Mouse (Mus musculus): ENCODE results near the gene Plch1. TPM values are rescaled to one million over a fixed set of nuclear protein-coding genes. Genes with fewer than 3 reads are reported as not detected.

The Plch1 gene
- not detected in 2 replicates for polyA plus RNA-seq (2011; ENCODE audit: insufficient read depth, insufficient read length, low replicate concordance, missing spikeins)

GRCm38 (mm10) chr3:63899309-63899695 is at the start of gene Plch1:
Plch1 (minus strand) TSS chr3:63899472.
- Histone ChIP-seq H3K4me3 (replicated peaks; ENCODE audit: control insufficient read depth, low read depth, low read length) (no peak within 1 kb of the TSS), H3K4me1 (ENCODE audit: control insufficient read depth, insufficient read depth, low read length) (no peaks in the 10 kb centered on the region), H3K27ac (ENCODE audit: control insufficient read depth, insufficient read depth, low read depth, low read length, poor library complexity) (no peak within 1 kb of the TSS)
- 0% methylated on average over 12 of the region's 12 CpGs for WGBS
- TF ChIP-seq POLR2A (IDR thresholded peaks at IDR 0.05; ENCODE audit: borderline replicate concordance, control insufficient read depth, low read depth, low read length) (no peak), CTCF (IDR thresholded peaks at IDR 0.05; ENCODE audit: control insufficient read depth, insufficient read depth, low read length) (no peak)

DNA sequence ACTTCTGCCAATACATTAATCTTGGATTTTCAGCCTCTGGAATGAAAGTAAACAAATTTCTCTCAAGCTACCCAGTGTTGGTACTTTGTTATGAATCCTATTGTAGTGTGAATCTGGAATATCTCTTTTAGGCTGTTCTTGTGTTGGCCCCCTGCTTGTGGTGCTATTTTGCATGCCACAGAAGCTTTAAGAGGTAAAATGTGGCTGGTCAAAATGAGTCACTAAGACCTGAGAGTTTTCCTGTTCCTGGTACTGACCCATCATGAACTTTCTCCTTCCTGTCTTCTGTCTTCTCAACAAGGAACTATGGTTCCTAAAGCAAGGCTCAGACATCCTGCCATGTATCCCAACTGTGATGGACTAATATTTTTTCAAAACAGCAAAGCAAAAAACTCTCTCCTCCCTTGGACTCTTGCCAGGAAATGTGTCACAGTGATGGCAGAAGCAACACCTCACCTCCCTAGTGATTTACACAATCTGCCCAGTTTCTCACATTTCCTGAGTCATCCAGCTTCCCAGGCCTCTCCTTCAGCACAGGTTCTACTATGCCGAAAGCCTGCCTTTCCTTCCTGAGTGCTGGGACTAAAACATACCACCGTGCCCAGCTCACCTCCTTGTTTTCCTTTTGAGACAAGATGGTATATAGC is 42.1 kb upstream of the Plch1 start:
- Histone ChIP-seq H3K4me1 (ENCODE audit: control insufficient read depth, insufficient read depth, low read length) (no peaks in the 10 kb centered on the region), H3K27ac (ENCODE audit: control insufficient read depth, insufficient read depth, low read depth, low read length, poor library complexity) (no peak overlapping the region), H3K4me3 (replicated peaks; ENCODE audit: control insufficient read depth, low read depth, low read length) (no peak overlapping the region)
- 64% methylated on average over 2 of the region's 2 CpGs for WGBS
- no peak for TF ChIP-seq CTCF (IDR thresholded peaks at IDR 0.05; ENCODE audit: control insufficient read depth, insufficient read depth, low read length)
- no peak for TF ChIP-seq POLR2A (IDR thresholded peaks at IDR 0.05; ENCODE audit: borderline replicate concordance, control insufficient read depth, low read depth, low read length)

DNA sequence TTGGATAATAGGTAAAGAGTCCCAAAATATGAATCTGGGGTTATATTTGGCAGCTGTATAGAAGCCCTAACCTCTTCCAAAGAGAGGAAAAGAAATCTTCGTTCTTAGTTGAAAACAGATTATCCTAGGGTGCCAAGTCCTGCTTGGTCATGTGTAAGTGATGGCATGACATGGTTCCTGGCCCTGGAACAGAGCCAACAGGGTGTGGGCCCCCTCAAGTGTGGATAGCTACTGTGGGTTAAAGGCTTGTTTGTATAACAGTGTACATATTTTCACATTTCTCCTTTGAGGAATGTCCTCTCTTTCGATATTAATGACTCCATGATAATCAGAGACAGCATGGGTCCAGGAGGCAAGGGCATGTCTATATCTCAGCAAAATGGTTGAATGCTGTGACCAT is 39.7 kb upstream of the Plch1 start:
- no peak overlapping the region for H3K27ac ChIP-seq (ENCODE audit: control insufficient read depth, insufficient read depth, low read depth, low read length, poor library complexity)
- no peaks in the 10 kb centered on the region for H3K4me1 ChIP-seq (ENCODE audit: control insufficient read depth, insufficient read depth, low read length)
- H3K4me3 ChIP-seq (replicated peaks; ENCODE audit: control insufficient read depth, low read depth, low read length): no peak overlapping the region
- 90% methylated on average over 2 of the region's 2 CpGs for WGBS
- TF ChIP-seq POLR2A (IDR thresholded peaks at IDR 0.05; ENCODE audit: borderline replicate concordance, control insufficient read depth, low read depth, low read length) (no peak), CTCF (IDR thresholded peaks at IDR 0.05; ENCODE audit: control insufficient read depth, insufficient read depth, low read length) (no peak)

- Histone ChIP-seq H3K4me3 (replicated peaks; ENCODE audit: control insufficient read depth, low read depth, low read length) (peak within 1 kb of the TSS; percentile 71), H3K27ac (ENCODE audit: control insufficient read depth, insufficient read depth, low read depth, low read length, poor library complexity) (peak within 1 kb of the TSS; percentile 53), H3K4me1 (ENCODE audit: control insufficient read depth, insufficient read depth, low read length) (no peaks in the 10 kb centered on the region)
- 5% methylated on average over 48 of the region's 48 CpGs for WGBS
- TF ChIP-seq CTCF (IDR thresholded peaks at IDR 0.05; ENCODE audit: control insufficient read depth, insufficient read depth, low read length) (peak; percentile 68), POLR2A (IDR thresholded peaks at IDR 0.05; ENCODE audit: borderline replicate concordance, control insufficient read depth, low read depth, low read length) (peak; percentile 59; the same call in 1 of the 2 replicates)
Observed at GRCm38 (mm10) chr3:63928878-63929859, 29.9 kb upstream of the Plch1 start, which contains the start of gene E130311K13Rik. E130311K13Rik (minus strand) TSS chr3:63929472.

DNA sequence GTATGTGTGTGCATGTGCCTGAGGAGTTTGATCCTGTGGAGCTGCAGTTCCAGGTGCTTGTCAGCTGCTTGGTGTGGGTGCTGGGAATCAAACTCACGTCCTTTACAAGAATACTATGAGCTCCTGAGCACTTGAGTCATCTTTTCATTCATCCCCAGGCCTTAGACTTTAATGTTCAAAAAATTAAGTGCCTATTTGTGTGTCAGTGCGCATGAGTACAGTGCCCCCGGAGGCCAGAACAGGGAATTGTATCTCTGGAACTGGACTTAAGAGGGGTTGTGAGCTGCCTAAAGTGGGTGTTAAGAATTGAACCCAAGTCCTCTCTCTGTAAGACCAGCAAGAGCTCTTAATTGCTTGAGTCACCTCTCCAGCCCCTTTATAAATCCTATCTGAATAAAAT is 20.4 kb upstream of the Plch1 start:
- 61% methylated on average over 3 of the region's 3 CpGs for WGBS
- Histone ChIP-seq H3K4me3 (replicated peaks; ENCODE audit: control insufficient read depth, low read depth, low read length) (no peak overlapping the region), H3K27ac (ENCODE audit: control insufficient read depth, insufficient read depth, low read depth, low read length, poor library complexity) (no peak overlapping the region), H3K4me1 (ENCODE audit: control insufficient read depth, insufficient read depth, low read length) (no peaks in the 10 kb centered on the region)
- no peak for TF ChIP-seq POLR2A (IDR thresholded peaks at IDR 0.05; ENCODE audit: borderline replicate concordance, control insufficient read depth, low read depth, low read length)
- TF ChIP-seq CTCF (IDR thresholded peaks at IDR 0.05; ENCODE audit: control insufficient read depth, insufficient read depth, low read length): peak; percentile 50

DNA sequence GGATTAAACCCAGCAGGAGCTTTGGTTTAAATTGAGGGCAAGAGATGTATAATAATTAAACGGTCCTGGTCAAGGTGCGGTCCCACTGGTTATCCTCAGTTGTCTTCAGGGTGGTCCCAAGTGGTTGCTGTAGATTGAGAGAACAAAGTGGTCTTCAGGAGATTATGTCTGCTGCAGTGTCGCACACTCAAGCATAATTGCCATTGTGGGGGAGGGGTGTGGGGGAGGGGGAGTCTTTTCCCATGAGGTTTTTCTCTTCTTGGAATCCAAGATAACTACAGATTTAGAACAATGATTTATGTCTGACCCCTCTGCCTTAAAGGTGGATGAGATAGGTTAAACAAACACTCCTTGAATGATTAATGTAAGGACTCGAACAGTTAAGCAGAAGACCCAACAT is 11.0 kb upstream of the Plch1 start:
- Histone ChIP-seq H3K4me1 (ENCODE audit: control insufficient read depth, insufficient read depth, low read length) (no peaks in the 10 kb centered on the region), H3K27ac (ENCODE audit: control insufficient read depth, insufficient read depth, low read depth, low read length, poor library complexity) (no peak overlapping the region), H3K4me3 (replicated peaks; ENCODE audit: control insufficient read depth, low read depth, low read length) (no peak overlapping the region)
- TF ChIP-seq CTCF (IDR thresholded peaks at IDR 0.05; ENCODE audit: control insufficient read depth, insufficient read depth, low read length): no peak
- TF ChIP-seq POLR2A (IDR thresholded peaks at IDR 0.05; ENCODE audit: borderline replicate concordance, control insufficient read depth, low read depth, low read length): no peak
- 89% methylated on average over 4 of the region's 4 CpGs for WGBS

DNA sequence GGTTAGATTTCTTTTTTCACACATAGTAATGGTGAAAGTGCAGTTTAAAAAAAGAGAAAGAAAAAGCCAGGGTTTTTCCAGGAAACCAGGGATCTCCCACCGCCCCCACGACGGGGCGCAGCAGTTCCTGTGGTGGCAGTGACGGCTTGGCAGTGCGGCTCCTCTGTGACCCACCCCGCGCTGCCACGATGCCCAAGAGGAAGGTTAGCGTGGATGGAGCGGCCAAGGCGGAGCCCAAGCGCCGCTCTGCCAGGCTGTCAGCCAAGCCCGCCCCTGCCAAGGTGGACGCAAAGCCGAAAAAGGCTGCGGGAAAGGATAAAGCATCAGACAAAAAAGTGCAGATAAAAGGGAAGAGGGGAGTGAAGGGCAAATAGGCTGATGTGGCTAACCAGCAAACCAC is 6.0 kb upstream of the Plch1 start:
- WGBS: 1% methylated on average over 18 of the region's 18 CpGs
- no peak overlapping the region for H3K4me3 ChIP-seq (replicated peaks; ENCODE audit: control insufficient read depth, low read depth, low read length)
- no peak for TF ChIP-seq POLR2A (IDR thresholded peaks at IDR 0.05; ENCODE audit: borderline replicate concordance, control insufficient read depth, low read depth, low read length)
- TF ChIP-seq CTCF (IDR thresholded peaks at IDR 0.05; ENCODE audit: control insufficient read depth, insufficient read depth, low read length): no peak
- no peaks in the 10 kb centered on the region for H3K4me1 ChIP-seq (ENCODE audit: control insufficient read depth, insufficient read depth, low read length)
- H3K27ac ChIP-seq (ENCODE audit: control insufficient read depth, insufficient read depth, low read depth, low read length, poor library complexity): no peak overlapping the region

GRCm38 (mm10) chr3:63904157-63904556 is 4.9 kb upstream of the Plch1 start:
- H3K4me3 ChIP-seq (replicated peaks; ENCODE audit: control insufficient read depth, low read depth, low read length): no peak overlapping the region
- WGBS: 83% methylated on average over 2 of the region's 2 CpGs
- H3K4me1 ChIP-seq (ENCODE audit: control insufficient read depth, insufficient read depth, low read length): no peaks in the 10 kb centered on the region
- TF ChIP-seq POLR2A (IDR thresholded peaks at IDR 0.05; ENCODE audit: borderline replicate concordance, control insufficient read depth, low read depth, low read length): no peak
- no peak overlapping the region for H3K27ac ChIP-seq (ENCODE audit: control insufficient read depth, insufficient read depth, low read depth, low read length, poor library complexity)
